Mouse (Mus musculus) embryonic fibroblast, embryonic 13.5 days (primary cell): ENCODE results near the gene Timp1. TPM values are rescaled to one million over a fixed set of nuclear protein-coding genes. Genes with fewer than 3 reads are reported as not detected.

Source experiments
- H3K27ac ChIP-seq: 2 replicates; pipeline ENCODE4 v1.5.1; 2012; ENCODE audit warnings: low read length, control low read depth, inconsistent platforms; ENCODE audit not compliant: insufficient read depth
- H3K4me1 ChIP-seq: 2 replicates; pipeline ENCODE4 v1.6.1; 2011; ENCODE audit warnings: low read length; ENCODE audit not compliant: control insufficient read depth, insufficient read depth
- H3K4me3 ChIP-seq: 2 replicates; pipeline ENCODE4 v1.5.1; 2011; ENCODE audit warnings: mild to moderate bottlenecking, control low read depth, low read length; ENCODE audit not compliant: insufficient read depth
- CTCF ChIP-seq: IDR thresholded peaks from 2 replicates; pipeline ENCODE4 v1.5.1; 2011; ENCODE audit warnings: mild to moderate bottlenecking, control low read depth, low read length, moderate library complexity, borderline replicate concordance; ENCODE audit not compliant: insufficient read depth
- POLR2A ChIP-seq: IDR thresholded peaks from 2 replicates; pipeline ENCODE4 v1.6.1; 2011; ENCODE audit warnings: low read depth, mild to moderate bottlenecking, control low read depth, low read length, moderate library complexity
- polyA plus RNA-seq: library from polyadenylated mRNA; stranded (reverse); fragments of >200 nt; gene quantifications from 2 replicates; pipeline ENCODE4 v1.2.4, GENCODE M21; 2011; ENCODE audit warnings: low read depth; ENCODE audit not compliant: missing spikeins, insufficient read length

Timp1 gene
- polyA plus RNA-seq = 739 and 1,331 TPM in 2 replicates

DNA sequence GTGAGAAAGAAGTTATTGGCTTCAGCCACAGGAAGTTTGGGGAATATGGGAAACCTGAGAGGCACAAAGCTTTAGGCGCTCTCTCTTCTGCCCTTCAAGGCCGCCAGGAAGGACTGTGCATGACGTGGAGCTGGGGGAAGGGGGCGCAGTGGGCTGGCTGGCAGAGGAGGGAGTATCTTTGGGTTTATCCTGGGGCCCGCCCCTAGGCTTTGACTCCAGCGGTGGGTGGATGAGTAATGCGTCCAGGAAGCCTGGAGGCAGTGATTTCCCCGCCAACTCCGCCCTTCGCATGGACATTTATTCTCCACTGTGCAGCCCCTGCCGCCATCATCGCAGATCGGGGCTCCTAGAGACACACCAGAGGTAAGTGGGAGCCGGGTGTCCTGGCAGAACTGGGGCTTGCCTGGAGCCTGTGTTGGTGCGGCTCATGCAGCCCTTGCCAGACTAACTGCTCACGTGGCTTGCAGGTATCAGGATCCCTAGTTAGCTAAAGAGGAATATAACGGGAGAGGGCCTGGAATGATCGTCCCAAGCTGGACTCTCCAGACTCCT lies at the start of gene Timp1:
TSS of gene Timp1 (plus strand) at position 205 of the 552 bp plus-strand sequence.
- TF ChIP-seq CTCF (no peak), POLR2A (peak; percentile 93)
- H3K4me1 ChIP-seq = peaks cover 7% of the 10 kb centered on the region; the same call in 1 of the 2 replicates
- H3K4me3 ChIP-seq = peak within 1 kb of the TSS; percentile 70
- H3K27ac ChIP-seq = peak within 1 kb of the TSS; percentile 99

DNA sequence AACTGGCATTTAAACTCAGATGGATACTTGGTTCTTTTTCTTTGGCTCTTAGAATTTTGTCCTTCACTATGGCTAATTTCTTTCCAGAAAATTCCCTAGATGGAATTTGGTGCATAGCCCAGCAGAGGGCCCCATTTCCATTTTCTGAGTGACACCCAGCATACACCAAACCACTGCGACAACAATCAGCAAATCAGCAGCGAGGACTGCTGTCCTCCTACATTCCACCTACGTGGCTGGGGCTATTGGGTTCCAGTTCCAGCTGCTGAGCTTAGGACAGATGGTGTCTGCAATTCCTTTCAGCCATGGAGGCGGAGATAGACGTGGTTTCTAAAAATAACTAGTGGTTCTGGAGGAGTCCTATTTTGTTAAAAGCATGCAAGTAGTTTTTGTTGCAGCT lies 41.0 kb upstream of the Timp1 start:
- no peak overlapping the region for H3K4me3 ChIP-seq
- H3K27ac ChIP-seq = no peak overlapping the region
- no peaks in the 10 kb centered on the region for H3K4me1 ChIP-seq
- no peak for TF ChIP-seq POLR2A
- TF ChIP-seq CTCF = no peak

DNA sequence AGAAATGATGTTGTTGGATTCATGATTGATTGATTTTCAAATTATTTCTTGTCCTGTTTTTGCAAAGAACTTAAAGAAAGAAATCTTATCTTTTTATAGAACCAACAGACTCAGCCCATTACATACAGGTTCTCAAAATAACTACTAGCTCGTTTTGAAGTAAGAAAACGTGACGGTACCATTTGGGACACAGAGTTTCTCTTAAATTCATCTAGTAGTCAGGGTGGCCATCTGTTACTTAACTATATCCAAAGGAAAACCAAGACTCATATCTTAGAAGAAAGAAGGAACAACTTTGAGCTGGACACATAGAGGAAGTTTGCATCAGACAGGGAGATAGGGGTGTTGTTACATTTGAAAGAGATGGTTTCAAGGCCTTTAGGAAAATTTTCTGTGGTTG lies 22.7 kb upstream of the Timp1 start:
- Histone ChIP-seq H3K4me1 (peaks cover 6% of the 10 kb centered on the region; the same call in 1 of the 2 replicates), H3K4me3 (no peak overlapping the region), H3K27ac (peak overlapping the region; percentile 26; the same call in 1 of the 2 replicates)
- TF ChIP-seq POLR2A = no peak
- TF ChIP-seq CTCF = no peak

DNA sequence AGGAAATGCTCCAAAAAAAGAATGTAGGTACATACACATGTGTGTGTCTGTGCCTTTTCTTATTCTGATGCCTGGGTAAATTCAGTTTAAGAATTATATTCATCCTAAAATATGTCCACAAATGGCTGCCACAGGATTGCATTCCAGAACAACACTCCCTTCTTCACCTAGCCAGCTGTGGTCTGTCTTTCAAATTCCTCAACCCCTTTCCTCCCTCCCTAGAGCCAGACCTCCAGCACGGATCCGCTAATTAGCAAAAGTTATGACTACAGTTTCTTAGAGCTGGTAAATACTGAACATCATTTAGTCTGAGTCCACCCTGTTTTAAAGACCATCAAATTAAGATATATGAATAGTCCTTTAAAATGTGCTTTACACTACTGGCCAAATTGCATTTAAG lies 22.1 kb upstream of the Timp1 start:
- H3K4me3 ChIP-seq = no peak overlapping the region
- TF ChIP-seq POLR2A (no peak), CTCF (no peak)
- peaks cover 6% of the 10 kb centered on the region; the same call in 1 of the 2 replicates for H3K4me1 ChIP-seq
- peak overlapping the region; percentile 58 for H3K27ac ChIP-seq

DNA sequence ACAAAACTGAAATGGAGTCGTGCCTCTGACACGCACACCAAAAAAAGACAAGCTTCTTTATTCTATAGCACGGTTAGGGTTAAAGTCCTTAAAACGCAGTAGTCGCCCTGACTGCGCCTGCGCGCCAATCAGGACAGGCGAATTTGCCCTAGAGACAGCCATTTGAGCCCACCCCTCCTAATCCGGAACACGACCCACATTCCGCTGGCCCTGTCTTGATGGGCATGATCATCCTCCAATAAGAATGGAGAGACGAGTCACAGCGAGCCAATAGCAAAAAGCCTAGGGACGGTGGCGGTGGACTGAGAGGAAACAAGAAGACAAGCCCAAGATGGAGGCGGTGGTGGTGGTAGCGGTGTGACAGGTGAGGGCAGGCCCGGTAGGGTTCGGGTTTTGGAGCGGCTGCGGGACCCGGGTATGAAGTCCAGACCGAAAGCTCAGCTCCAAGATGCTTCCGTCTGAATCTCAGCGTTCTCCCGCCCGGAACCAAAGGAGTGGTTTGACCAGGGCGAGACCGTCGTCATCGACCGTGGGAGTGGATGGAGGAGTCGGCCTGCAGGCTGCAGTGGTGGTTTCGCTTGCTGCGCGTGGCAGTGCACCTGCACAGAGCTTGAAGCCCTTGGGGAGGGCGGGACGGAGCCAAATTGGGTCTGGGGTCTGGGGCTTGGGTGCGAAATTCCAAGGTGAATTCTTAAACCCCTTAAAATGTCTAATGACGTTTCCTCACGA lies 21.5 kb upstream of the Timp1 start:
- peaks cover 6% of the 10 kb centered on the region; the same call in 1 of the 2 replicates for H3K4me1 ChIP-seq
- peak overlapping the region; percentile 58; the same call in 1 of the 2 replicates for H3K27ac ChIP-seq
- H3K4me3 ChIP-seq = peak overlapping the region; percentile 80
- TF ChIP-seq CTCF (no peak), POLR2A (peak; percentile 76)

DNA sequence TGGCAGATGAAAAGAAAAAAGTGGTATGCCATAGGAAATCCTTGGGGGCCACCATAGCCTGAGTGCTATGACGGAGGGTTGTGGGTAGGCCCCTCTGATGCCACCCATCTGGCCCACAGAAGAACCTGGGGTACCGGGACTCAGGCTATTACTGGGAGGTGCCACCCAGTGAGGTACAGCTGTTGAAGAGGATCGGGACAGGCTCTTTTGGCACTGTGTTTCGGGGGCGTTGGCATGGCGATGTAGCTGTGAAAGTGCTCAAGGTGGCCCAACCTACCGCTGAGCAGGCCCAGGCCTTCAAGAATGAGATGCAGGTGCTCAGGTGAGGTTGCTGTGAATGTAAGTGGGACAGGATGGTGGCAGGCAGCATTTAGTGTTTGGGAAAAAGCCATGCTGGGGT lies 16.2 kb upstream of the Timp1 start:
- H3K27ac ChIP-seq = no peak overlapping the region
- H3K4me3 ChIP-seq = no peak overlapping the region
- TF ChIP-seq CTCF = no peak
- no peak for TF ChIP-seq POLR2A
- H3K4me1 ChIP-seq = peaks cover 6% of the 10 kb centered on the region; the same call in 1 of the 2 replicates

DNA sequence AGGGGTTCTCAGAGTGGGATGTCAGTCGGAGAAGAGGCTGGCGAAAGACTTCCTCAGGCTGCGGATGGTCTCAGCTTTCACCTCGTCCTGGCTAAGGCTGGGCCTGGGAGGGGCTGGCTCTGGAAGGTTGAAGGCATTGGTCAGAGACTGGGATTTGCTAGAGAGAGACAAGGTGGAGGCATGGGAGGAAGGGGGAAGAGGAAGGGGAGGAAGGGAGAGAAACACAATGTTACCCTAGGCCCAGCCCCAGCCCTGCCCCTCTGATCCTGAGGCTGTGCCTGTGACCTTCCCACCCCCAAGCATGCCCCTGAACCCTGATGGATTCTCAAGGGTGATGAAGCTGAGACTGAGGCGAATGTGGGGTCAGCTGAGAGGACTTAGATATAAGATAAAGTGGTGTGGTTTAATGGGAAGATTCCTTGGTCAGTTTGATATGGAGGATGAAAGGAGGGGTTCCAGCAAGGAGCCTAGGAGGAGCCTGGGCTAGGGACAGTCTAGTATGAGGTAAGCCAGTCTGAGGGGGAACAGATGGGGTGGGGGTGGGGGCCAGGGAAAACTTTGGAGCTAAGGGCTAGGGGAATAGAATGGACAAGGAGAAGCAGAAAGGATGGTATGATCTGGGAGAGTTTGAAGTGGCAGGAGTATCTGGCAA lies 8.4 kb upstream of the Timp1 start:
- no peak overlapping the region for H3K4me3 ChIP-seq
- no peak overlapping the region for H3K27ac ChIP-seq
- H3K4me1 ChIP-seq = no peaks in the 10 kb centered on the region
- no peak for TF ChIP-seq CTCF
- no peak for TF ChIP-seq POLR2A

DNA sequence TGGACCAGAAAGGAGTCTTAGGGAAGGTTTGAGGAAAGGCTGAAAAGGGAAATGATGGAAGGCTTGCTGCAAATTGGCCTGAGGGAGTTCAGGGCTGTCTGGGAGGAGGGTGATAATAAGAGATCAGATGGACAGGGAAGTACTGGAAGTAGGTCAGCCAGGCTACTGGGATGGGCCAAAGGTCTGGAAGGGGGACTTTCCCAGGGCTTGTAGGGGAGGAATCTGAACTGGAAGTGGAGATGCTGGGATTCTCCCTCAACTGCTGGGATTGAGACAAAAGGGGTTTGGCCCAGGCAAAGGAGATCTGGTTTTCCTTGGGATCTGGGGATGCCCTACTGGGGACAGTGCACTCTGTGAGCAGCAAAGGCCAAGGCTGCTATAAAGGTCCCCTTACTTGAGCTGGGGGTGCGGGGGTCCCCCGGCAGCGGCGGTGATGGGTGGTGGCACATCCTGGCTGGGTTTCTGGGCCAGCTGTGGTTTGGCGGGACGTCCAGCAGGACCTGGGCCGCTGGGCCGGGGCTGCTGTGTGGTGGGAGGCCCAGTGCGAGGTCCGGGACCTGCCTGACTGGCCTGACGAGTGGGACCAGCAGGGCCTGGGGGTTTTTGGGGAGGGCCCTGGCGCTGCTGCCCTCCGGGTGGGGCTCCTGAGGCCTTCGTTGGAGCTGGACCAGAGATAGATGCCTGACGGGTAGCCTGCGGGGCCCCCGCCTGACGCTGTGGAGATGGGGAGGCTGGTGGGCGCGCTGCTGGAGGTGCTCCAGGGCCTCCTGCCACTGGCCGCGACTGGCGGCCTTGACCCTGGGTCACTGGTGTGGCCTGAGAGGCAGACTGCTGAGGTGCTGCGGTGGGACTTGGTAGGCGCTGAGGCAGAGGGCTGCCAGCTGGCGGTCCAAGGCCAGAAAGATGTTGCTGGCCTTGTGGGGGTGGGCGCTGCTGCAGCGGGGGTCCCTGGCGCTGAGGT lies 7.6 kb upstream of the Timp1 start:
- Histone ChIP-seq H3K27ac (no peak overlapping the region), H3K4me3 (no peak overlapping the region), H3K4me1 (peaks cover 3% of the 10 kb centered on the region; the same call in 1 of the 2 replicates)
- no peak for TF ChIP-seq POLR2A
- TF ChIP-seq CTCF = no peak
